Mouse (Mus musculus) right cerebral cortex, postnatal 4 days (tissue): Measurements from ENCODE around the gene Kifc5b.
"Not testable (repeated sequence)": the region's sequence is repeated elsewhere in the genome, so short reads cannot be mapped to it uniquely, and the experiment has no call there.

Experiments used
- DNase-seq: peaks from one replicate; pipeline ENCODE4 v3.0.0-alpha.2; 2022

Gene Kifc5b

GRCm38 (mm10) chr17:26972107-26972506, 55.2 kb downstream of the Kifc5b start:
- DNase-seq: no peak

GRCm38 (mm10) chr17:26972703-26973574, 56.0 kb downstream of the Kifc5b start, which contains the start of gene Zbtb9:
Zbtb9 (plus strand) TSS chr17:26973167.
- DNase-seq: peak; percentile 93

GRCm38 (mm10) chr17:26974547-26974946, 57.7 kb downstream of the Kifc5b start:
- DNase-seq: no peak

- DNase-seq: no peak
Observed at GRCm38 (mm10) chr17:26975415-26975814, 58.5 kb downstream of the Kifc5b start.

- not testable (repeated sequence) for DNase-seq
Observed at GRCm38 (mm10) chr17:26977354-26977753, 60.5 kb downstream of the Kifc5b start.

GRCm38 (mm10) chr17:26979426-26979825, 62.5 kb downstream of the Kifc5b start:
- DNase-seq: no peak

GRCm38 (mm10) chr17:26981050-26981449, 64.2 kb downstream of the Kifc5b start:
- no peak for DNase-seq
